Mouse (Mus musculus): ENCODE data around the gene Cd3e. TPM values are rescaled to one million over a fixed set of nuclear protein-coding genes. Genes with fewer than 3 reads are reported as not detected.
"Not testable (repeated sequence)": the region's sequence is repeated elsewhere in the genome, so short reads cannot be mapped to it uniquely, and the experiment has no call there.

The Cd3e gene
- total and polyA plus RNA-seq, 3 experiments: 0.21 to 1.5 (median 0.66) TPM

- H3K4me1 ChIP-seq (ENCODE audit: control insufficient read depth, insufficient read depth, low read length): no peaks in the 10 kb centered on the region
- no peak overlapping the region for H3K27ac ChIP-seq
- 13% methylated on average over 14 of the region's 14 CpGs for WGBS
- no peaks in the 10 kb centered on the region for H3K36me3 ChIP-seq (ENCODE audit: control insufficient read depth, insufficient read depth, low read length)
- no peak overlapping the region for H3K4me3 ChIP-seq
- TF ChIP-seq CTCF (IDR thresholded peaks at IDR 0.05): no peak
- no peak for TF ChIP-seq EP300 (IDR thresholded peaks at IDR 0.05; ENCODE audit: insufficient read depth, low read depth, low read length)
- no peak for TF ChIP-seq POLR2A (IDR thresholded peaks at IDR 0.05; ENCODE audit: insufficient read depth, low read depth, low read length)
- H3K79me2 ChIP-seq (replicated peaks; ENCODE audit: control insufficient read depth, insufficient read depth, low read length): no peaks in the 10 kb centered on the region
- H3K9ac ChIP-seq (ENCODE audit: low read depth, low read length): no peak overlapping the region
- peaks cover 9% of the 10 kb centered on the region for H3K27me3 ChIP-seq (ENCODE audit: control insufficient read depth, insufficient read depth, low read length)
- DNase-seq: no peak
- intact Hi-C loops (cut with DNase I): no loop called here
These were observed 30.8 kb upstream of the Cd3e start for GRCm38 (mm10) chr9:45040066-45040845.

GRCm38 (mm10) chr9:45039499-45039898 is 30.1 kb upstream of the Cd3e start, which contains the start of gene Mpzl2:
Mpzl2 (plus strand) TSS chr9:45039799.
- H3K27me3 ChIP-seq (ENCODE audit: control insufficient read depth, insufficient read depth, low read length): peaks cover 9% of the 10 kb centered on the region
- H3K27ac ChIP-seq: no peak within 1 kb of the TSS

GRCm38 (mm10) chr9:45037803-45038202 is 28.4 kb upstream of the Cd3e start:
- H3K4me1 ChIP-seq (ENCODE audit: control insufficient read depth, insufficient read depth, low read length); H3K9ac ChIP-seq (ENCODE audit: low read depth, low read length); H3K4me3 ChIP-seq; DNase-seq; H3K36me3 ChIP-seq (ENCODE audit: control insufficient read depth, insufficient read depth, low read length); H3K79me2 ChIP-seq (replicated peaks; ENCODE audit: control insufficient read depth, insufficient read depth, low read length); intact Hi-C loops (cut with DNase I); H3K27ac ChIP-seq: not testable (repeated sequence)
- WGBS: 63% methylated on average over 1 of the region's 1 CpGs
- peaks cover 11% of the 10 kb centered on the region for H3K27me3 ChIP-seq (ENCODE audit: control insufficient read depth, insufficient read depth, low read length)

More at GRCm38 (mm10) chr9:45039499-45039898, 30.1 kb upstream of the Cd3e start, which contains the start of gene Mpzl2:
- H3K9ac ChIP-seq (ENCODE audit: low read depth, low read length): no peak within 1 kb of the TSS
- no peak for TF ChIP-seq POLR2A (IDR thresholded peaks at IDR 0.05; ENCODE audit: insufficient read depth, low read depth, low read length)
- no peak for TF ChIP-seq EP300 (IDR thresholded peaks at IDR 0.05; ENCODE audit: insufficient read depth, low read depth, low read length)
- TF ChIP-seq CTCF (IDR thresholded peaks at IDR 0.05): no peak
- no peaks in the 10 kb centered on the region for H3K79me2 ChIP-seq (replicated peaks; ENCODE audit: control insufficient read depth, insufficient read depth, low read length)
- no peaks in the 10 kb centered on the region for H3K36me3 ChIP-seq (ENCODE audit: control insufficient read depth, insufficient read depth, low read length)
- DNase-seq: no peak
- 55% methylated on average over 5 of the region's 5 CpGs for WGBS
- no peak within 1 kb of the TSS for H3K4me3 ChIP-seq
- intact Hi-C loops (cut with DNase I): no loop called here
- H3K4me1 ChIP-seq (ENCODE audit: control insufficient read depth, insufficient read depth, low read length): no peaks in the 10 kb centered on the region

- WGBS: 82% methylated on average over 3 of the region's 3 CpGs
- H3K4me1 ChIP-seq (ENCODE audit: control insufficient read depth, insufficient read depth, low read length): no peaks in the 10 kb centered on the region
- no peak for DNase-seq
These were observed 25.1 kb upstream of the Cd3e start for GRCm38 (mm10) chr9:45034526-45034925.

GRCm38 (mm10) chr9:45032261-45032660 is 22.8 kb upstream of the Cd3e start:
- Histone ChIP-seq H3K27me3 (ENCODE audit: control insufficient read depth, insufficient read depth, low read length) (peaks cover 1% of the 10 kb centered on the region; the same call in 1 of the 2 replicates), H3K4me1 (ENCODE audit: control insufficient read depth, insufficient read depth, low read length) (no peaks in the 10 kb centered on the region), H3K4me3 (no peak overlapping the region), H3K36me3 (ENCODE audit: control insufficient read depth, insufficient read depth, low read length) (no peaks in the 10 kb centered on the region), H3K79me2 (replicated peaks; ENCODE audit: control insufficient read depth, insufficient read depth, low read length) (no peaks in the 10 kb centered on the region), H3K27ac (no peak overlapping the region), H3K9ac (ENCODE audit: low read depth, low read length) (no peak overlapping the region)
- no peak for DNase-seq
- 26% methylated on average over 2 of the region's 2 CpGs for WGBS
- TF ChIP-seq CTCF (IDR thresholded peaks at IDR 0.05) (no peak), EP300 (IDR thresholded peaks at IDR 0.05; ENCODE audit: insufficient read depth, low read depth, low read length) (no peak), POLR2A (IDR thresholded peaks at IDR 0.05; ENCODE audit: insufficient read depth, low read depth, low read length) (no peak)
- intact Hi-C loops (cut with DNase I): no loop called here

More at GRCm38 (mm10) chr9:45034526-45034925, 25.1 kb upstream of the Cd3e start:
- Histone ChIP-seq H3K4me3 (no peak overlapping the region), H3K27ac (no peak overlapping the region), H3K9ac (ENCODE audit: low read depth, low read length) (no peak overlapping the region), H3K79me2 (replicated peaks; ENCODE audit: control insufficient read depth, insufficient read depth, low read length) (no peaks in the 10 kb centered on the region), H3K27me3 (ENCODE audit: control insufficient read depth, insufficient read depth, low read length) (peaks cover 1% of the 10 kb centered on the region; the same call in 1 of the 2 replicates), H3K36me3 (ENCODE audit: control insufficient read depth, insufficient read depth, low read length) (no peaks in the 10 kb centered on the region)
- intact Hi-C loops (cut with DNase I): no loop called here
- TF ChIP-seq POLR2A (IDR thresholded peaks at IDR 0.05; ENCODE audit: insufficient read depth, low read depth, low read length): no peak
- TF ChIP-seq CTCF (IDR thresholded peaks at IDR 0.05): no peak
- no peak for TF ChIP-seq EP300 (IDR thresholded peaks at IDR 0.05; ENCODE audit: insufficient read depth, low read depth, low read length)

- H3K27me3 ChIP-seq (ENCODE audit: control insufficient read depth, insufficient read depth, low read length): peaks cover 1% of the 10 kb centered on the region; the same call in 1 of the 2 replicates
- no peak for DNase-seq
- intact Hi-C loops (cut with DNase I): no loop called here
These were observed 20.9 kb upstream of the Cd3e start for GRCm38 (mm10) chr9:45030341-45030740.

More at GRCm38 (mm10) chr9:45030341-45030740, 20.9 kb upstream of the Cd3e start:
- Histone ChIP-seq H3K4me1 (ENCODE audit: control insufficient read depth, insufficient read depth, low read length) (no peaks in the 10 kb centered on the region), H3K79me2 (replicated peaks; ENCODE audit: control insufficient read depth, insufficient read depth, low read length) (no peaks in the 10 kb centered on the region), H3K36me3 (ENCODE audit: control insufficient read depth, insufficient read depth, low read length) (no peaks in the 10 kb centered on the region), H3K9ac (ENCODE audit: low read depth, low read length) (no peak overlapping the region), H3K27ac (no peak overlapping the region), H3K4me3 (no peak overlapping the region)
- 49% methylated on average over 6 of the region's 6 CpGs for WGBS
- no peak for TF ChIP-seq EP300 (IDR thresholded peaks at IDR 0.05; ENCODE audit: insufficient read depth, low read depth, low read length)
- no peak for TF ChIP-seq CTCF (IDR thresholded peaks at IDR 0.05)
- TF ChIP-seq POLR2A (IDR thresholded peaks at IDR 0.05; ENCODE audit: insufficient read depth, low read depth, low read length): no peak
